Mouse (Mus musculus) forebrain, embryonic 14.5 days (tissue): ENCODE measurements around the gene Atpaf2. TPM values are rescaled to one million over a fixed set of nuclear protein-coding genes. Genes with fewer than 3 reads are reported as not detected.
"Not testable (repeated sequence)": the region's sequence is repeated elsewhere in the genome, so short reads cannot be mapped to it uniquely, and the experiment has no call there.

Source experiments
- ATAC-seq: fragments of 200-750 bp; cut with Nextera tagmentation; 2 replicates; pipeline ENCODE4 v1.8.0; 2017; ENCODE audit warnings: mild to moderate bottlenecking, moderate library complexity
- DNase-seq: peaks from one replicate; pipeline ENCODE4 v3.0.0-alpha.2; 2015; ENCODE audit warnings: low spot score
- H3K27ac ChIP-seq: fragments of 300-500 bp; sonication (generic); 2 replicates; pipeline ENCODE4 v1.5.1; 2014; ENCODE audit warnings: low read depth, mild to moderate bottlenecking, control low read depth, low read length, moderate library complexity
- H3K27me3 ChIP-seq: fragments of 300-500 bp; sonication (generic); replicated peaks from 2 replicates; pipeline ENCODE4 v1.6.1; 2014; ENCODE audit warnings: low read length, control low read depth, mixed read lengths; ENCODE audit not compliant: control insufficient read depth, insufficient read depth
- H3K36me3 ChIP-seq: fragments of 300-500 bp; sonication (generic); 2 replicates; pipeline ENCODE4 v1.6.1; 2014; ENCODE audit warnings: low read length, control low read depth; ENCODE audit not compliant: control insufficient read depth, insufficient read depth
- H3K4me1 ChIP-seq: fragments of 300-500 bp; sonication (generic); 2 replicates; pipeline ENCODE4 v1.6.1; 2014; ENCODE audit warnings: antibody characterized with exemption, low read length, control low read depth; ENCODE audit not compliant: control insufficient read depth, insufficient read depth
- H3K4me2 ChIP-seq: fragments of 300-500 bp; sonication (generic); 2 replicates; pipeline ENCODE4 v1.6.1; 2014; ENCODE audit warnings: mild to moderate bottlenecking, control low read depth, low read length
- H3K4me3 ChIP-seq: fragments of 300-500 bp; sonication (generic); 2 replicates; pipeline ENCODE4 v1.5.1; 2014; ENCODE audit warnings: low read depth, low read length, control low read depth
- H3K9ac ChIP-seq: fragments of 300-500 bp; sonication (generic); 2 replicates; pipeline ENCODE4 v1.6.1; 2014; ENCODE audit warnings: mild to moderate bottlenecking, low read length, control low read depth, moderate library complexity
- H3K9me3 ChIP-seq: fragments of 300-500 bp; sonication (generic); replicated peaks from 2 replicates; pipeline ENCODE4 v1.6.1; 2016; ENCODE audit warnings: low read length, control low read depth, mixed read lengths; ENCODE audit not compliant: control insufficient read depth
- WGBS: fragments of 180-500 bp; shearing (Covaris S2); extraction: QIAGEN DNeasy Blood & Tissue Kit; methylation state at CpG from one replicate; pipeline ENCODE4 v1.1.7; 2014; 5-methylcytosine and 5-hydroxymethylcytosine counted together
- polyA plus RNA-seq: library from polyadenylated mRNA; unstranded; fragments of >200 nt; fragmentation: Nextera tagmentation; extraction: Ambion mirVana; gene quantifications from 2 replicates; pipeline ENCODE4 v1.2.1, GENCODE M21; 2014

Gene Atpaf2
- polyA plus RNA-seq: 37.4 and 40.3 TPM in 2 replicates

- ATAC-seq: no peak; the same call in 1 of the 2 replicates
Observed at GRCm38 (mm10) chr11:60417717-60418472, at the start of gene Atpaf2. TSS of gene Atpaf2 (minus strand) at chr11:60418457.

DNA sequence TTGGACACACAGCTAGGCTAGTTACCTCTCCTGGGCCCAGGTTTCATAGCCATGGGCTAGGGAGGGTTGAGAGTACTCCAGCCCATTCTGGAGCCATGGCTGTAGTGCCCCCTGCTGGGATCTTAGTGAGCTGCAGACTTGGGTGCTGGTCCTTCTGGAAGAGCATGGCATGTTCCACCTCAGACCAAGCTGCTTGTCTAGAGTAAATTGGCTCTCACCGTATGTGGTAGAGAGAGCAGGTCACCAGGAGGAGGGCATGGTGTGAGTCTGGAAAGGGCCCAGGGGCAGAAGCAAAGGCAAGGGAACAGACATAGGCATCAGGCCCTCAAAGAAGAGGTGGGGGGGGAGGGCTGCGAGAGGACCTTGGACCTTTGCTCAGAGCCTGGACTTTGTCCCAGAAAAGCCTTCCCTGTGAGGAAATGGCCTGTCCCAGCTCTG is 47.7 kb upstream of the Atpaf2 start:
- DNase-seq: peak; percentile 26

More at GRCm38 (mm10) chr11:60417717-60418472, at the start of gene Atpaf2:
- H3K36me3 ChIP-seq: no peaks in the 10 kb centered on the region
- peak within 1 kb of the TSS; percentile 92 for H3K9ac ChIP-seq
- peak within 1 kb of the TSS; percentile 78 for H3K4me3 ChIP-seq
- H3K4me1 ChIP-seq: peaks cover 19% of the 10 kb centered on the region
- 1% methylated on average over 38 of the region's 39 CpGs for WGBS
- peak within 1 kb of the TSS; percentile 73 for H3K4me2 ChIP-seq
- no peaks in the 10 kb centered on the region for H3K9me3 ChIP-seq
- peak within 1 kb of the TSS; percentile 81 for H3K27ac ChIP-seq
- no peak for DNase-seq
- H3K27me3 ChIP-seq: no peaks in the 10 kb centered on the region

DNA sequence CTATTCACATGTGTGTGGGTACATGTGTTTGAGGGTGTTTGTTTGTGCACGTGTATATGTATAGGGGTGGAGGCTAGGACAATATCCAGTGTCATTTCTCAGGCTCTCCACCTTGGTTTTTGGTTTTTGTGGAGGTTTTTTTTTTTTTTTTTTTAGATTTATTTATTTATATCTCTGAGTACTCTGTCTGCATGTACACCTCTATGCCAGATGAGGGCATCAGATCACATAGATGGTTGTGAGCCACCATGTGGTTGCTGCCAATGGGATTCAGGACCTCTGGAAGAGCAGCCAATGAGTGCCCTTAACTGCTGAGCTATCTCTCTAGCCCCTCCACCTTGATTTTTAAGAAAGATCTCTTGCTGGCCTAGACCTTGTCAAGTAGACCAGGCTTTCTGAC is 39.7 kb upstream of the Atpaf2 start:
- ATAC-seq: no peak
- Histone ChIP-seq H3K4me1 (peaks cover 6% of the 10 kb centered on the region), H3K9ac (no peak overlapping the region), H3K27ac (no peak overlapping the region), H3K4me3 (no peak overlapping the region), H3K9me3 (no peaks in the 10 kb centered on the region), H3K36me3 (peaks cover 63% of the 10 kb centered on the region), H3K4me2 (no peak overlapping the region), H3K27me3 (no peaks in the 10 kb centered on the region)
- DNase-seq: peak; percentile 13
- WGBS: 94% methylated on average over 1 of the region's 1 CpGs

More for the DNA sequence above, 47.7 kb upstream of the Atpaf2 start:
- no peak for ATAC-seq
- no peak overlapping the region for H3K4me2 ChIP-seq
- H3K9ac ChIP-seq: no peak overlapping the region
- H3K9me3 ChIP-seq: no peaks in the 10 kb centered on the region
- H3K36me3 ChIP-seq: peaks cover 86% of the 10 kb centered on the region
- H3K4me1 ChIP-seq: no peaks in the 10 kb centered on the region
- no peaks in the 10 kb centered on the region for H3K27me3 ChIP-seq
- no peak overlapping the region for H3K27ac ChIP-seq
- H3K4me3 ChIP-seq: no peak overlapping the region
- WGBS: 91% methylated on average over 2 of the region's 2 CpGs

GRCm38 (mm10) chr11:60454745-60455087 is 36.5 kb upstream of the Atpaf2 start:
- Histone ChIP-seq H3K27ac (no peak overlapping the region; the same call in 1 of the 2 replicates), H3K9ac (peak overlapping the region; percentile 84), H3K4me2 (peak overlapping the region; percentile 92), H3K36me3 (peaks cover 31% of the 10 kb centered on the region), H3K4me3 (peak overlapping the region; percentile 62), H3K4me1 (peaks cover 6% of the 10 kb centered on the region), H3K27me3 (no peaks in the 10 kb centered on the region), H3K9me3 (no peaks in the 10 kb centered on the region)
- under 1% methylated on average over 17 of the region's 17 CpGs for WGBS
- peak; percentile 1 for DNase-seq
- peak; percentile 40 for ATAC-seq

DNA sequence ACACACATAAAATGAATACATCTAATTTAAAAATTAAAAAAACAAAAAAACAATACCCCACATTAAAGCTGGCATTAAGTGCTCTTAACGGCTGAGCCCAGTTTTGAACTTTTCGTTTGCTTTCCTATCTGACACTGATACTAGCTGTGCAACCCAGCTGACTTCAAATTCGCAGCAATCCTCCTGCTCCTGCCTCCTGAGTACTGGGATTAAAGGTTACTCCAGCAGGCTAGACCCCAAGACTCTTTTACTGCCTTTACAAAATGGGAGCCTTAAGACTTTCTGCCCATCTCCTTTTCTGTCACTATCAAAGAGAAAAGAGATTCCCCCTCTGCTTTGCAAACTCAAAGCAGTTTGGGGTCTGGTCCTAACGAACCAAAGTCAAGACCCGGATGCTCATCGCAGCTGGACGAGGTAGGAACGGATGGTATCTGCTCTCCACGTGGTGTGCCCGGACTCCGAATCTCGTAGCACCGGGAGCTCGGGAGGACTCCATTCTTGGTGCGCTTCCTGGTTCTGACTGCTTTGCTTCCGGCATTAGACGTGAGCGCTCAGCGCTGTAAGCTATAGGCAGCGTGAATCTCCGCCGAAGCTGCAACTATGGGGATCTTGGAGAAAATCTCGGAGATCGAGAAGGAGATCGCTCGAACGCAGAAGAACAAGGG is 36.0 kb upstream of the Atpaf2 start, which contains the start of gene Drg2:
Drg2 (plus strand) TSS at position 512 of the 665 bp plus-strand sequence.
- Histone ChIP-seq H3K9ac (peak within 1 kb of the TSS; percentile 84), H3K36me3 (peaks cover 26% of the 10 kb centered on the region), H3K4me1 (peaks cover 6% of the 10 kb centered on the region), H3K9me3 (no peaks in the 10 kb centered on the region), H3K4me3 (peak within 1 kb of the TSS; percentile 62), H3K27ac (no peak within 1 kb of the TSS; the same call in 1 of the 2 replicates), H3K27me3 (no peaks in the 10 kb centered on the region), H3K4me2 (peak within 1 kb of the TSS; percentile 92)
- ATAC-seq: peak; percentile 96
- 5% methylated on average over 27 of the region's 27 CpGs for WGBS
- peak; percentile 95 for DNase-seq

- ATAC-seq: no peak
Observed at GRCm38 (mm10) chr11:60444007-60444406, 25.8 kb upstream of the Atpaf2 start.

DNA sequence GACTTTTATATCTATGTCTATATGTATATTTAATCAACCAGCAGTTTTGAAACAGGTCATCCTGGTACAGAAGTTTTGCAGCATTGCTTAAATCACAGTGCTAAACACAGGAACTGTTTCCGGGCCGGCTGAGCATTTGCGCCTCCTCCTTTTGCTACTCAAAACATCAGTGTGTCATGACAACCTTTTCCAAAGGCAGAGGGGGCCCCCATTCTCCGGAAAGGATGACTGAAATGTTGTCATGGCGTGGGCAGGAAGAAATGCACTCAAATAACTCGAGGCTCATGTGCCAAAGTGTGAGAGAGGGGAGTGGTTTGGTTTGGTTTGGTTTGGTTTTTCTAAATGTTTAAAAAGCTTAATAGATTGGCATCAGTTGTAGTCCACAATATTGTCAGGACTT is 24.6 kb upstream of the Atpaf2 start:
- ATAC-seq (no peak), DNase-seq (no peak)
- Histone ChIP-seq H3K4me3 (no peak overlapping the region), H3K9me3 (no peaks in the 10 kb centered on the region), H3K27ac (no peak overlapping the region), H3K4me2 (no peak overlapping the region), H3K9ac (no peak overlapping the region), H3K27me3 (no peaks in the 10 kb centered on the region), H3K4me1 (no peaks in the 10 kb centered on the region), H3K36me3 (peaks cover 50% of the 10 kb centered on the region)
- WGBS: 87% methylated on average over 6 of the region's 6 CpGs

More at GRCm38 (mm10) chr11:60444007-60444406, 25.8 kb upstream of the Atpaf2 start:
- Histone ChIP-seq H3K9ac (no peak overlapping the region), H3K4me1 (no peaks in the 10 kb centered on the region), H3K27me3 (no peaks in the 10 kb centered on the region), H3K4me3 (no peak overlapping the region), H3K4me2 (no peak overlapping the region), H3K27ac (no peak overlapping the region), H3K9me3 (no peaks in the 10 kb centered on the region), H3K36me3 (peaks cover 41% of the 10 kb centered on the region)
- DNase-seq: no peak
- 81% methylated on average over 4 of the region's 4 CpGs for WGBS

DNA sequence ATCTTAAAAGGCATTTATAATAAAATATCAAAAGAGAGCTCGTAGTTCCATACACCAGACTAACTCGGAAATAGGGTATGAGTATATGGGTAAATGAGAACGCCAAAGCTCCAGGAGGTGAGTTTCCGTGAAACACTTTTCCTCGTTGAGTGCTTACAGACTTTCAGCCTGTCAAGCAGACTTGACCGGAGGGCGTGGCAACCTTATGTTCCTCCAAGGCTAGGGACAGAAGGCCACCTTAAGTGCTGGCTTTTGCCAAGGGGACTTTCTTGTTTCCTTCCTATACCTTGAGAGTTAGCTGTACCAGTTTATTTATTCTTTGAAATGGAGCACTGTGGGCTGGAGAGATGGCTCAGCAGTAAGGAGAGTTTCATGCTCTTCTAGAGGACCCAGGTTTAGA is 21.9 kb upstream of the Atpaf2 start:
- Histone ChIP-seq H3K9ac (no peak overlapping the region), H3K36me3 (peaks cover 75% of the 10 kb centered on the region)
- WGBS: 43% methylated on average over 7 of the region's 7 CpGs

GRCm38 (mm10) chr11:60439621-60440020 is 21.4 kb upstream of the Atpaf2 start:
- H3K9me3 ChIP-seq, H3K27ac ChIP-seq, H3K4me3 ChIP-seq, H3K27me3 ChIP-seq, DNase-seq, H3K9ac ChIP-seq, H3K4me1 ChIP-seq, ATAC-seq, H3K4me2 ChIP-seq: not testable (repeated sequence)
- peaks cover 80% of the 10 kb centered on the region for H3K36me3 ChIP-seq
- 14% methylated on average over 1 of the region's 1 CpGs for WGBS

More for the DNA sequence above, 21.9 kb upstream of the Atpaf2 start:
- Histone ChIP-seq H3K4me2 (no peak overlapping the region), H3K27me3 (no peaks in the 10 kb centered on the region), H3K4me3 (no peak overlapping the region), H3K27ac (no peak overlapping the region), H3K9me3 (no peaks in the 10 kb centered on the region), H3K4me1 (no peaks in the 10 kb centered on the region)
- no peak for ATAC-seq
- DNase-seq: no peak
